Mouse (Mus musculus) embryonic facial prominence, embryonic 10.5 days (tissue): ENCODE measurements around the gene Itsn1. TPM values are rescaled to one million over a fixed set of nuclear protein-coding genes. Genes with fewer than 3 reads are reported as not detected.
A peak's percentile ranks its signal among the peaks of the same experiment; 100 is the strongest.

Experiments used
- DNase-seq: peaks from one replicate; pipeline ENCODE4 v3.0.0-alpha.2; 2017; ENCODE audit warnings: low spot score
- H3K27ac ChIP-seq: fragments of 300-500 bp; sonication (generic); replicated peaks from 2 replicates; pipeline ENCODE4 v1.5.1; 2016; ENCODE audit warnings: mild to moderate bottlenecking
- H3K27me3 ChIP-seq: fragments of 300-500 bp; sonication (generic); replicated peaks from 2 replicates; pipeline ENCODE4 v1.6.1; 2016; ENCODE audit warnings: low read depth, mild to moderate bottlenecking; ENCODE audit not compliant: poor library complexity, severe bottlenecking
- H3K36me3 ChIP-seq: fragments of 300-500 bp; sonication (generic); replicated peaks from 2 replicates; pipeline ENCODE4 v1.6.1; 2016; ENCODE audit warnings: mild to moderate bottlenecking, moderate library complexity
- H3K4me1 ChIP-seq: fragments of 300-500 bp; sonication (generic); 2 replicates; pipeline ENCODE4 v1.6.1; 2016
- H3K4me3 ChIP-seq: fragments of 300-500 bp; sonication (generic); 2 replicates; pipeline ENCODE4 v1.5.1; 2016; ENCODE audit warnings: mild to moderate bottlenecking, moderate library complexity
- H3K9me3 ChIP-seq: fragments of 300-500 bp; sonication (generic); 2 replicates; pipeline ENCODE4 v1.6.1; 2016; ENCODE audit warnings: mild to moderate bottlenecking
- WGBS: fragments of 180-500 bp; shearing (Covaris S2); methylation state at CpG from one replicate; pipeline ENCODE4 v1.1.7; 2016; 5-methylcytosine and 5-hydroxymethylcytosine counted together
- polyA plus RNA-seq: library from polyadenylated mRNA; unstranded; fragments of >200 nt; fragmentation: Nextera tagmentation; extraction: Ambion mirVana; gene quantifications from 2 replicates; pipeline ENCODE4 v1.2.1, GENCODE M21; 2016

Itsn1 gene
- polyA plus RNA-seq = 40.1 and 43.5 TPM in 2 replicates

DNA sequence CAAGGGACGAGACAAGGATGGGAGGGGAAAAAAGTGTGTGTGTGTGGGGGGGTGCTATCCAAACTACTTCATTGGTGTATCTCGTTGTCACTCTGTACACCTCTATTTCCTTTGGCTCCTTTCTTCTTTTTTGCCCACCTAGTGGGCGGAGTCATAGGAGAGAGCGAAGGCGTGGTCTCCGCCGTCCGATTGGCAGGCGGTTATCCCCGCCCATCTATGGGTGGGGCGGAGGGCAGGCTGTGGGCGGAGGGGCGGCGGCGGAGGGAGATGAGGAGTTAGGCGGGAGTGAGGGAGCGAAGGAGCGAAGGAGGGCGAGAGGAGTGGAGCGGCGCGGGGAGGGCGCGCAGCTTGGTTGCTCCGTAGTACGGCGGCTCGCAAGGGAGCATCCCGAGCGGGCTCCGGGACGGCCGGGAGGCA is at the start of gene Itsn1:
Gene Itsn1 (plus strand): TSS at position 216 of the 417 bp plus-strand sequence.
- Histone ChIP-seq H3K36me3 (peaks cover 8% of the 10 kb centered on the region; the same call in 1 of the 2 replicates), H3K27ac (peak within 1 kb of the TSS; percentile 95)
- WGBS = under 1% methylated on average over 33 of the region's 33 CpGs

DNA sequence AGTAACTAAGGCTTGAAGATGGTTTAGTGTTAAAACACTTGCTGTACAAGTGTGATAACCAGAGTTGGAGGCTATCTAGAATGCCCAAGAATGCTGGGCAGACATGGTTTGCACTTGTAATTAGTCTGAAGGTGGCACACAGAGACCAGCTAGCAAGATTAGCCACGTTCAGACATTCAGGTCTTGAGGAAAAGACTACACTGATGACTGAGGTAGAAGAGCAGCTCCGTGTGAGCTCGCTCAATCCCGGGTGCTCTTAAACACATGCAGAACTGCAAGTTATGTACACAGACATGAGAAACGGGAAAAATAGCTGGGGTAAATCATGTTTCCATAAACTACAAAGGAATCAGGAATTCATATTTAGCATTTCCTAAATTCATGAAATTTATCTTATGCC is 48.4 kb upstream of the Itsn1 start:
- 83% methylated on average over 5 of the region's 5 CpGs for WGBS

More for the DNA sequence above, at the start of gene Itsn1:
- DNase-seq = peak; percentile 98
- Histone ChIP-seq H3K9me3 (no peaks in the 10 kb centered on the region), H3K4me1 (peaks cover 33% of the 10 kb centered on the region), H3K27me3 (no peaks in the 10 kb centered on the region), H3K4me3 (peak within 1 kb of the TSS; percentile 95)

DNA sequence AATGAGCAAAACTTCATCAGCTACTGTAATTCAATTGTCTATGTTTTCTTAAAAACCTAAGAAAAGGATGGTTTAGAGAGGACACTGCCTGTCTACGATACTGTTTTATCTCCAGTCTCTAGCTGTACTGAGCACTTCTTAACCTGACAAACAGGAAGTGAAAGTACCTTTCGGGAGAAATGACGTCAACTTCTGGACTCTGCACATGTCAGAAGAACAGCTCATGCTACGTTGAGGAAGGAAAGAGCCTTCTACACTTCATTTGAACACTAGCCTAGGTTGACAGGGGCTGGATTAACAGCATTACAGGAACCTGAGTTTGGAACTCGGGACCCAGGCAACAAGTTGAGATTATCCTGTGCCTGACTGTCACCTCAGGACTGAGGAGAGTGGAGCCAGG is 43.6 kb upstream of the Itsn1 start:
- Histone ChIP-seq H3K4me1 (peaks cover 31% of the 10 kb centered on the region), H3K27me3 (no peaks in the 10 kb centered on the region), H3K27ac (no peak overlapping the region), H3K4me3 (no peak overlapping the region), H3K9me3 (no peaks in the 10 kb centered on the region), H3K36me3 (peaks cover 56% of the 10 kb centered on the region)
- 90% methylated on average over 5 of the region's 5 CpGs for WGBS
- DNase-seq = no peak

More for the DNA sequence above, 48.4 kb upstream of the Itsn1 start:
- no peaks in the 10 kb centered on the region for H3K27me3 ChIP-seq
- H3K4me3 ChIP-seq = no peak overlapping the region
- H3K4me1 ChIP-seq = no peaks in the 10 kb centered on the region
- no peaks in the 10 kb centered on the region for H3K9me3 ChIP-seq
- DNase-seq = no peak
- H3K36me3 ChIP-seq = peaks cover 97% of the 10 kb centered on the region
- H3K27ac ChIP-seq = no peak overlapping the region

DNA sequence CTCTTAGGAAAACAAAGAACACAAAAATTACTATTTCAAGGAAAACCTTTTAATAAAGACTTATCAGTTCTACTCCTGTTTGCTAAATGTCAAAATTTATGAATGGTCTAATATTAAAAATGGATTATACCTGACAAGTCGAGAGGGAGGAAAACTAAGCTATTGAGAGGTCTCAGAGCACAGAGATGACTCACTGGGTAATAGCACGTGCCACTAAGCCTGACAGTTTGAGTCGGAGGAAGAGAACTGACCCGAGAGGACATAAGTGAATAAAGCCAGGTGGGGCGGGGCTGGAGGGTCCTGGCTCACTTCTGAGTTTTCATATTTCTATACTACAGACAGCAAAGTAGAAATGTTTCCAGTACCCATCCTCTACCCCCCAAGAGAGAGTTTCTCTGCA is 42.7 kb upstream of the Itsn1 start:
- Histone ChIP-seq H3K4me1 (peaks cover 31% of the 10 kb centered on the region), H3K27ac (no peak overlapping the region), H3K36me3 (peaks cover 49% of the 10 kb centered on the region), H3K9me3 (no peaks in the 10 kb centered on the region), H3K27me3 (no peaks in the 10 kb centered on the region), H3K4me3 (no peak overlapping the region)
- no peak for DNase-seq
- WGBS = 85% methylated on average over 5 of the region's 5 CpGs

DNA sequence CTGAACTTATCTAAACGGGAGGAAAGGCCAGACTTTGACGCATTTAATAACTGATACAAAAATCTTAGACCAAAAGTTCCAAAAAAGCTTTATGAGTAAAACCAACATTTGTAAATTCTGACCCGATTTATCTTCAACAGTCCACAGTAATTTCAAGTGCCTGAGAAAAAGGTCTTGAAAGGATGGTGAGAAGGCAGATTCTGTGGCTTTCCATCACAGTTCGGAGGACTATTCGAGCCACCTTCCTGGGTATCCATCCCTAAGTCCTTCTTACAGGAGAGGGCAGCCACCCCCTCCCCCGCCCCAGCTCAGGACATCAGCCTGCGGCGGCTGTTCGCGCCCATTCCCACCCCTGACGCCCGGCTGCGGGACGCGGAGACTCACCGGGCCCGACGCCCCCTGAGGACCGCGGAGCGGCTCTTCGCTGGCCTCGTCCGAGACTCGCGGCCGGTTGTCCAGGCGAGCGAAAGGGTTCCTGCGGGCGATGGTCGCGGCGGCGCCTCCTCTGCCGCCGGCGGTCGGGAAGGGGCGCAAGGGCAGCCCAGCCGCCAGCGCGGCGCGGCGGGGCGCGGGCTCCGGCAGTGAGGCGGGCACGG is 41.0 kb upstream of the Itsn1 start:
- Histone ChIP-seq H3K4me3 (peak overlapping the region; percentile 95), H3K9me3 (no peaks in the 10 kb centered on the region), H3K27ac (peak overlapping the region; percentile 94), H3K4me1 (peaks cover 31% of the 10 kb centered on the region), H3K36me3 (peaks cover 33% of the 10 kb centered on the region), H3K27me3 (no peaks in the 10 kb centered on the region)
- DNase-seq = no peak
- 2% methylated on average over 51 of the region's 51 CpGs for WGBS

DNA sequence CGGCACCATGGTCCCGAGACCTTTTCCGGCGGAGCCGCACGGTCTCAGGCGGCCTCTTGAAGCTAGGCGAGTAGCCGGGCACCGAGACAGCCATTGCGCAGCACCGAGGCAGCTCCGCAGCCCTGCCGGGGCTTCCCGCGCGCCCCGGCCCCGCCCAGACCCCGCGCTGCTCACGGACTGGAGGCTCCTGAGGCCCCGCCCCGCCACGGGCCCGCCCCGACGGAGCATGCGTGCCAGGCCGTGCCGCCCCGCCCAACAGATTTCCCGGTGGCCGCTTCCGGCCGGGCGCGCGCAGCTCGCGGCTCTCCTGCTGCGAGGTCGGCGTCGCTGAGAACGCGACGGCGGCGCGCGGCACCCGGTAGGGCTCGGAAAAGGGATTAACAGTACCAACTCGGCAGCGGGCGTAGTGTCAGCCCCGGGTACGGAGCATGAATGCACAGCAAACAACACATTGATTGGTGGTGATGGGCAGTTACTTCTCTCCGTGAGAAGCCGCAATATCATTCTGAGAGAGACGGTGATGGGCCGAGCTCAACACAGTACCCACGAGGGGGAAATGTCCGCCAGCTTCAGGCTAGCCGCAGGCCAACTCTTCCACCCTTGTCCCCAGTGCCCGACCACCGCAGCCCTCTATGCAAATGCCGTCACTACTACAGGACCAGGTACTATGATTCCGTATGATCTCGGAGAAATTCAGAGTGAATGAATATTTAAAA is 40.3 kb upstream of the Itsn1 start, which contains the start of gene Donson:
Gene Donson (minus strand): TSS at position 152 of the 716 bp plus-strand sequence.
- under 1% methylated on average over 71 of the region's 71 CpGs for WGBS
- peak; percentile 97 for DNase-seq
- Histone ChIP-seq H3K4me1 (peaks cover 31% of the 10 kb centered on the region), H3K27me3 (no peaks in the 10 kb centered on the region), H3K9me3 (no peaks in the 10 kb centered on the region), H3K36me3 (peaks cover 32% of the 10 kb centered on the region), H3K27ac (peak within 1 kb of the TSS; percentile 94), H3K4me3 (peak within 1 kb of the TSS; percentile 95)

DNA sequence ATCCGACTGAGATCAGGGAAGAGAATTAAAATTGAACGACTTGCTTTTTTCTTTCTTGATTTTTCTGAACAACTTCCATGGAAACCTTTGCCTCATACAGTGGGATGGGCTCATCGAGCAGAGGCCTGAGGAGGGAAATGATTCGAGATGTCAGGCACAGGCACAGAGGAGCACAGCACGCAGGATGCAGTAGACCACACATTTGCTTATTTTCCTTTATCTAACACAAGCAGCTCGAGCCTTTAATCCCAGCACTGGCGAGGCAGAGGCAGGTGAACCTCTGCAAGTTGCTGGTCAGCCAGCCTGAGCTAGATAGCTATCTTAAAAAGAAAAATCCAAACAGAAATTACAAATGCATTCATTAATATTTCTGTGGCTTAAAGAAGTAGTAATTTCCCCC is 39.3 kb upstream of the Itsn1 start:
- no peaks in the 10 kb centered on the region for H3K27me3 ChIP-seq
- 54% methylated on average over 7 of the region's 7 CpGs for WGBS
- no peak for DNase-seq
- H3K4me3 ChIP-seq = peak overlapping the region; percentile 95
- peaks cover 24% of the 10 kb centered on the region for H3K36me3 ChIP-seq
- no peak overlapping the region for H3K27ac ChIP-seq
- peaks cover 35% of the 10 kb centered on the region for H3K4me1 ChIP-seq
- no peaks in the 10 kb centered on the region for H3K9me3 ChIP-seq

DNA sequence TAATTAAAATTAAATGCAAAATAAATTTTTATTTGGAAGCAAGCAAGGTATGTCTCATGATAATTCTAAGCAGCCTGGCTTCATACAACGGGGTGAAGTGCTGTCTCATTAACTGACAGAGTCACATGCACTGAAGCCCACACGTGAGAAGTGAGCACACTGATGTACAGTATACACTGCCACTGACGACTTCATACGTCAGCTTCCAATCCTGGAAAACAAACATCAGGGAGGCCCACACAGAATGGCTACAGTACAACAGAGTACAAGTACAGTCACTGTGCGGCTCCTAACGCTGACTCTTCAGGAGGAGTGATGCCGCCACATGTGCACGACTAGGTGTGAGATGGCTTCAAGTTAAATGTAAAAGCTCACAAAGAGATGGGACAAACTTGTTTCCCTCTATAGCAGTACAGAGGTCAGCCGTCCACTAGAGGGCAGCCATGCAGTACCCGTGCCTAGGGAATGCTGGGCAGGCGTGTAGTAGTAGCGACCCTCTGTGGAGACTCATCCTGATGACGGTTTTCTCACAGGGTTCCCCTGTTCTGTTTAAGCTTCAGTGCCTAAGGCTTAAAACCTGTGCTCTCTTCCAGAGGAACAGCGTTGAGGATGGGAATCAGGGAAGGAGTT is 34.5 kb upstream of the Itsn1 start:
- no peak overlapping the region for H3K4me3 ChIP-seq
- H3K36me3 ChIP-seq = peaks cover 43% of the 10 kb centered on the region
- no peaks in the 10 kb centered on the region for H3K27me3 ChIP-seq
- peaks cover 10% of the 10 kb centered on the region for H3K4me1 ChIP-seq
- H3K9me3 ChIP-seq = no peaks in the 10 kb centered on the region
- WGBS = 33% methylated on average over 14 of the region's 14 CpGs
- DNase-seq = peak; percentile 84
- H3K27ac ChIP-seq = no peak overlapping the region

DNA sequence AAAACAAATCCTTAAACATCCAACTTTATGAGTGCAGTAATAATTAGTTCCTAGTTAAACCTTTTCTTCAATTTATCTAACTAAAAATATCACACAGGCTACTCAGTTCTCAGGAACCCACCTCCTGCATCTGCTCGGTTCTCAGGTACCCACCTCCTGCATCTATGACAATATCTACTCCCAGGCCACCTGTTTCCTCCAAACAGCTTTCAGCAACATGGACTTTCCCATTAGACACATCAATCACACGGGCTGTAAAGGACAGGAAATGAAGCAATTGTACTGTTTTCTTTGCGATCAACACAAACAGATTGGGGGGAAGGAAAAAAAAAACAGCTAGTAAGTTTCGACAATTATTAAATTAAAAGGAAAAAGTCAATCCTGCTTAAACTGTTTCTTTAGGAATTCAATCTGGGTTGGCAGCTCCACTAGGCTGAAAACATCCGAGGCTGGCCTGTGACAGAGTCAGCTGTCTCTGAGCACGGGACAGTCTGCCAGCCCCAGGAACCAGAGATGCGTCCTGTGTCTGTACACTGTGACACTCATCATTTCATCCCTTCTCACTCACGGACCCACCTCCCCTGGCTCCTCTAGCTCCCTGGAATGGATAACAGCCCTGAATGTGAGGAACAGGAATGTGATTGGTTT is 33.8 kb upstream of the Itsn1 start:
- WGBS = 66% methylated on average over 8 of the region's 8 CpGs
- Histone ChIP-seq H3K9me3 (no peaks in the 10 kb centered on the region), H3K4me1 (peaks cover 5% of the 10 kb centered on the region; the same call in 1 of the 2 replicates)

DNA sequence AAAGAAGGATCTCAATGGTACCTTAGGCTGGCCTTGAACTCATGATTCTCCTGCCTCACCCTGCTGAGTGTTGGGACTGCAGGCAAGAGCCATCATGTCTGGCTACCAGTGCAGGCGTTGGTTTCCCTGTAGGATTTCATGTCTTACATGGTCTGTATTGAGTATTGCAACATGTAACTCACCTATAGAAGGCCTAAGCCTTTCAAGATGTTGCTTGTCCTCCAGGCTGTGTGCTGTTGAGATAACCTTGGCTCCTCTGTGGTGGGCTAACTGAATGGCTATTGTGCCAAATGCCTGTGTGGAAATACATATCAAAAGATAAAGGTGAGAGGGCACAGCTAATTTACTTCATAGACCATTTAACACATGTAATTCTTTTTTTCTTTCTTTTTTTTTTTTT is 30.1 kb upstream of the Itsn1 start:
- H3K36me3 ChIP-seq = peaks cover 71% of the 10 kb centered on the region
- DNase-seq = no peak
- no peak overlapping the region for H3K27ac ChIP-seq
- no peak overlapping the region for H3K4me3 ChIP-seq
- H3K27me3 ChIP-seq = no peaks in the 10 kb centered on the region
- H3K4me1 ChIP-seq = peaks cover 5% of the 10 kb centered on the region; the same call in 1 of the 2 replicates
- 86% methylated on average over 1 of the region's 1 CpGs for WGBS
- no peaks in the 10 kb centered on the region for H3K9me3 ChIP-seq

More for the DNA sequence above, 33.8 kb upstream of the Itsn1 start:
- H3K27me3 ChIP-seq = no peaks in the 10 kb centered on the region
- no peak for DNase-seq
- no peak overlapping the region for H3K4me3 ChIP-seq
- H3K36me3 ChIP-seq = peaks cover 46% of the 10 kb centered on the region
- H3K27ac ChIP-seq = no peak overlapping the region

DNA sequence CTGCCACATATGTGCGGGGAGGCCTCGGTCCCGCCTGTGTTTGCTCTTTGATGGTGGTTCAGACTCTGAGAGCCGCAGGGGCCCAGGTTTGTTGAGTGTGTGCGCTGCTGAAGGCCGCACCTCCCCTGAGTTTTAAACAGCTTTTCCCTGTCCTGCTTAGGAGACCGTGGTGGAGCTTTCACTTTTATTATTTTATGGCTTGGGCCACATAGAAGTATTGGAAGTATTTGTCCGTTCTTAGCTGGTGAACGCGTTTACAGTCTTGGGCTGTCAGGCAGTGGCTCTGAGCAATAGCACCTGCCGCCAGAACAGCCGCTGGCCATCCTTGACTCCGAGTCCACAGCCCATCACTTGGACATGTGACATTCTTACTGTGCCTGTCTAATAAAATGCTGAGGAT is 27.2 kb upstream of the Itsn1 start:
- no peaks in the 10 kb centered on the region for H3K9me3 ChIP-seq
- no peak for DNase-seq
- WGBS = 93% methylated on average over 13 of the region's 13 CpGs
- H3K4me3 ChIP-seq = no peak overlapping the region
- peaks cover 80% of the 10 kb centered on the region for H3K36me3 ChIP-seq
- peaks cover 6% of the 10 kb centered on the region; the same call in 1 of the 2 replicates for H3K4me1 ChIP-seq
- H3K27me3 ChIP-seq = no peaks in the 10 kb centered on the region
- H3K27ac ChIP-seq = no peak overlapping the region

DNA sequence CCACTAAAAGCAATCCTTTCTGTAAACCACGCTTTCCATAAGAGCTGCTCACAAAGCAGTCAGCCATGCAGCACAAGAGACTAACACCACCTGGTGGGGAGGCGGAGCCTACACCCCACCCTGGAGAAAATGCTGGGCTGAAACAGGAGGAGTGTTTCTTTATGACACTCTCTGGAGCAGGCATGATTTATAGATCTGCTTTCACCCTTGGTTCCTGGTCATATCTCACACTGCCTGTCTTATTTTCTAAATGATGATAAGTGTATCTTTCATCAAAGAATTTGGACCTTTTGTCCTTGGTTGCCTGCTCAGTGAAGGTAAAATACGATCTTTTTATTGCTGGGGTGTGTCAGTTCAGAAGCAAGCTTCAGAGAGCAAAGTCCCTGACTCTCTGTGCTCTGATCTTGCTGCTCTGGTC is 26.3 kb upstream of the Itsn1 start:
- no peaks in the 10 kb centered on the region for H3K27me3 ChIP-seq
- H3K4me1 ChIP-seq = peaks cover 6% of the 10 kb centered on the region; the same call in 1 of the 2 replicates
- H3K27ac ChIP-seq = no peak overlapping the region
- no peak for DNase-seq
- 63% methylated on average over 3 of the region's 3 CpGs for WGBS
- H3K36me3 ChIP-seq = peaks cover 80% of the 10 kb centered on the region
- no peaks in the 10 kb centered on the region for H3K9me3 ChIP-seq
- no peak overlapping the region for H3K4me3 ChIP-seq
